Mouse (Mus musculus) cerebellum, adult 9-10 months (tissue): ENCODE data around the gene Tnn.

Experiments used
- DNase-seq: peaks from one replicate; pipeline ENCODE4 v3.0.0; 2022

Gene Tnn

DNA sequence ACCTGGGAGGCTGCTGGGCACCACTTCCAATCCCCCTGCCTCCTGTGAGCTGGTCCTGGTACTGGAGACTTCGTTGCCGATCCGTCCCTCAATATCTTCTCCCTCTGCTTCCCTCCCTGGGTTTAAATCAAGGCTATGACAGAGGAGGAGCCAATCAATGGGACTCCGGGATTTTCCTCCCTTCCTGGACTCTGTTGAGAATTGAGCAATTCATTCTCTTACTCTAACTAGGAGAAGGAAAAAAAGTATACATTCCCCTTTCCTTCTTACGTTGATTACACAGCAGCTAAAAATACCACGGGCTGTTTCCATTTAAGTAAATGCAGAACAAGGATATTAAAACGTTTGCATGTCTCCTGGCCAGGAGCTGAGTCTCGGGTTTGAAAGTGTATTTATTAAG is at the start of gene Tnn:
Gene Tnn, minus strand, starts transcription at position 101 of the 400 bp plus-strand sequence.
- DNase-seq, result no peak

DNA sequence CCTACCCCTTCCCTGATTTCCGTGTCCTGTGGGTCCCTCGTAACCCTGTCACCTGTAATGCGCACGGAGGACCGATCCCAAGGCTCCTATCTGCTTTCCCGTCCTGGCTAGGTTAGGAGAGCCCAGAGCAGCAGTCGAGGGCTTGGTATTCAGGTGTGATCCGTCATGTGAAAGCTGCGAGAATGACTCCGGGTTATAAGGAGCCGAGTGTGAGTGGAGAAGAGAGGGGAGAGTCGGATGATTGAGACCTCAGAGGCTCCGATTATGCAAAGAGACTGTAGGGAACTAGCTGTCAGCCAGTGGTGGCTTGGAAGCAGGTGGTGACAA is 41.9 kb upstream of the Tnn start:
- no peak for DNase-seq

DNA sequence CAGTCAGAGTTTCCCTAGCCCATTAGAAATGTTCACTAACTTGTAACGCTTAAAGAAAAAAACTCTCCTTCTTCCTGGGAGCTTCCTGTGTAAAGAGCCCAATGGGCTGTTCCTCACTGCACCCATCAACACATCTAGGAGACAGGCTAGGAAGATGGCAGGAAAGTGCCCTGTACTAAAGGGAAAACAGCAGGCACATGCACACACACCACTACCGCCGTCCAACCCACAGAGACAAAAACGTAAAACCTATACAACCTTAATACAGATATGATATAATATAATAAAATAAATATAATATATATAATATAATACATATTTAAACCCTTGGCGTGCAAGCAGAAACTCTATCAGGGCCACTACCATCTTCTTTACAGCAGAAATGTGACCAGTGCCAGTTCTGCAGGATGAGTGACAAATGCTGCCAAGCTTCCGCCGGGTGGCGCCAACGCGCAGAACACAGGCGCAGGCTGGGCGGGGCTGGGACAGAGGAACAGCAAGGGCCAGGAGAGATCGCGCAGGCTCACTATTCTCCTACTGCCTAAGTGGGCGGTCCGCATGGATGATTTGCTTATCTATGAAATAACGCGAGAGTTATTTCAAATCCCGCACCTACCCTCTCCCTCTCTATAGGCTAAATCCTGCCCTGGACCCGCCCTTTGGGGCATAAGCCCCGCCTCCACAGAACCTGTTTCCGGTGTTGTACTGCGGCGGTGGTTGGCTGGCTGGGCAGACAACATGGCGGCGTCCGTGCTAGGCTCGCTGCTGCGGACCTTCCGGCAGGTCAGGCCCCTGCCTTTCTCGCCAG is 41.4 kb upstream of the Tnn start, which contains the start of gene Mrps14:
Gene Mrps14, plus strand, starts transcription at position 687 of the 808 bp plus-strand sequence.
- peak; percentile 100 for DNase-seq

DNA sequence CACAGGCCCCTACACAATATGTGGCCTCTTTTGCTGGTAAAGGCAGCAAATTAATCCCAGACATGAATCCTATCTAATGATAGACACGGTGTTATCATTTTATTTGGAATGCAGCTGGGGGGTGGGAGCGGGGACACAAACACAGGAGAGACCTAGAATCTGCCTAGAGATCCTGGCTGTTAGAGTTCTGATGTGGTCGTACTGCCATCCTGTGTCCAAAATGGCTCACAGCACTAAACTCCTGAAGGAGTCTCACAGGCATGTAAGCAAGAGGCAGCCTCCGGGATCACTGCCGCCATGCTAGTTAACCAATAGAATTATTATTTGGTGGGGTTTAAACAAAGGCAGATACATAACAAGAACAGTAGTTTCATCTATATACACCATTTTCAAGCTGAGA is 31.1 kb upstream of the Tnn start:
- DNase-seq, result peak; percentile 35

DNA sequence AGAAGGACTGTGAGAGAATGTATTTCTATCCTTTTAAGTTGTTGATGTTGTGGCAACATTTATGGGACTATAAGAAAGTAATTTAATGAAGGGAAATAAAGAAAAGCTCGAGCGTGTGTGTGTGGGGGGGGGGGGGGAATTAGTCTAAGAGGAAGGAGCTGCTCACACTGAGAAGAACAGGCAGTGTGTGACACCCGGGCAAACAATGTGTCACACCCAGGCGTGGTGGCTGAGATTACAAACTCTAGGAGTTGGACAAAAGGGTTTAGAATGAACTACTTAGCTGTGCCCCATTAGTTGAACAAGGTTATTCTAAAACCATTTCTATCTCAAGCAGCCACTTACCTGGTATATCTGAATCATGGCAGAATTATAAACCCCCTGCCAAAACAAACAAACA is 27.8 kb upstream of the Tnn start:
- no peak for DNase-seq

DNA sequence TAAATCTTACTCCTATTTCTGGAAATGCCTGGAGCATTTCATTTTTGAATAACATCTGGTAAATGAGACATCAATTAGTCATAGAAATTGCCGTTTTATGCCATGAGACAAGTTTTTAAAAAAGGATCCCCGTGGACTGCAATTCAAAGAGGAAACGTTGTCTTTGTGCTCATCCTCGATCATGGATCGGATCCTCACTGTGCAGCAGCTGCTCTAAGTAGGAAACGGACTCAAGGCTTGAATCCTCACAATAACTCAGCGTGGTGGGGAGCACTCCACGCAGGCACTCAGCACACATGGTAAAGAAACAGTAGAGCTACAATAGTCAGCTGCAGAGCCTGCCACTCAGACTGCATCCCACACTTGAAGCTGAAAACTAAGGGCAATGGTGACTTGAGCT is 23.5 kb upstream of the Tnn start:
- DNase-seq, result no peak

DNA sequence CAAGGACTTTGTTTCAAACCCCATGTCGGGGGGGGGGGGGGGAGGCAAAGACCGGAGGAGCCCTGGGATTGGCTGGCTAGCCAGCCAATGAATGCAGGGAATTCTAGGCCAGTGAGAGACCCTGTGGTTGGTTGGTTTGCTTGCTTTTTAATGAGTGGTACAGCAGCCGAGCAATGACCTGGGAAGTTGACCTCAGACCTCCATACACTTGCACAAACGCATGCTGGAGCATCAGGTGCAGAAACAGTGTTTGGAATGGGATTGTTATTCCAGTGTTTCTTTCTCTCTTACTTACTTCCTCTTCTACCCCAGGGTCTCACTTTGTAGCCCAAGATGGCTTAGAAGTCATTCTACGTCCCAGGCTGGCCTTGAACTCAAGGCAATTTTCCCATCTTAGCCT is 13.2 kb upstream of the Tnn start:
- DNase-seq, result no peak

DNA sequence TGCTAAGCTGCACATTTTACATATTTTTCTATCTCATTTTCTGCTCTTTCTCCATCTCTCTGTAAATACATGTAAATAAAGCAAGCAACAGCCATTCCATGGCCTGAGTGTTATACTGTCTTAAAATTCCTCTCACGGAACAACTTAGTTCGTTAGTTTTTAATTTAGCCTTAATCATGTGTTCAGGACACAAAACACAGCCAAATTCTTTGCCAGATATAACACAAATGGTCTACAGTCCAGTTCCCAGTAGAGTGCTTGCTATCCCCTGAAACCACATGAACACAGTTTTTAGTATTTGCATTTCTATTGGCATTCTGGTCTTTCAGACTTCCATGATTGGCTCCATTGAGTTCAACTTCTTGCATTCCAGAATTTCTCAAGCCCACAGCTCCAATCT is 4.8 kb upstream of the Tnn start:
- no peak for DNase-seq

DNA sequence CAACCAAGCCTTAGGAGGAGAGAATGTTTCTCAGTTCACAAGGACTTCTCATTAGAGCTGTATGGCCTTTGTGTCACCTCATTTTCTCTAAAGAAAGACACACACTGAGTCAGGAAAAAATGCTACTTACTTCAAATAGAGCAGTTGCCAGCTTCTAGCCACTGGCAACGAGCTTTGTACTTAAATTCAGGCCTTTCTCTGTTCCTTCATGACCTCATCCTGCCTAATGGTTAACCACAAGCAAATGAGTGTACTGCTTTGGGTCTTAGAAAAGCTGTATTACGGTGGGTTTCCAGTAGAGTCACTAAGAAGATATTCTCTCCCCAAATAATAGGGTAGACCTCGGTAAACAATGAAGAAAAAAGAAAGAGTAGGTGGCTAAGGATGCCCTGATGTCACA is 2.7 kb downstream of the Tnn start:
- no peak for DNase-seq

DNA sequence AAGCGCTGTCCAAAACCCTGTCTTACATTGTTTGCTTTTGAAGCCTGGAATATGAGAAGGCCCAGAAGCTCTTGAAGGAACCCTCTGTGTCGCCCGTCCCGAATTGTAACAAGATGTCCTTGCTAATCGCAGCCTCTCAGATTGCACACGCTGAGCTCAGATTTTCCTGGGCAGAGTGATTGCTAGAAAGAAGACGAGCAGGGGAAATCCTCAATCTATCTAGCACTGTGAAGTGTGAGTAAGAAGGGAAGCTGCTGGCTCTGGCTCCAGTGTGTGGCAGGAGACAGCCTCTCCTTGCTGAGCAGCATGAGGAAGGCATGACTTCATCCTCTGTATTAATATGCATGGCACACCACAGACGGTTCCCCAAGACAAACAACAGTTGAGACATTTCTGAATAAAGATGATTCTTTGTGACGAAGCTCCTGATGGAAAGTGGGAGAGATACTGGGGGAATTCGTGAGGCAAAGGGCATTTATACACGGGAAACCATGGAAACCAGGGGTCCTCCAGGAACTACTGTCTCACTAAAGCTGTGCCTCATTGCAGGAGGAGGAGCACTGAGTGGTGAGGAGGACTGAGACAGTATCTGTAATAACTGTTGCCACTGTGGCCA is 4.0 kb downstream of the Tnn start:
- DNase-seq, result no peak

DNA sequence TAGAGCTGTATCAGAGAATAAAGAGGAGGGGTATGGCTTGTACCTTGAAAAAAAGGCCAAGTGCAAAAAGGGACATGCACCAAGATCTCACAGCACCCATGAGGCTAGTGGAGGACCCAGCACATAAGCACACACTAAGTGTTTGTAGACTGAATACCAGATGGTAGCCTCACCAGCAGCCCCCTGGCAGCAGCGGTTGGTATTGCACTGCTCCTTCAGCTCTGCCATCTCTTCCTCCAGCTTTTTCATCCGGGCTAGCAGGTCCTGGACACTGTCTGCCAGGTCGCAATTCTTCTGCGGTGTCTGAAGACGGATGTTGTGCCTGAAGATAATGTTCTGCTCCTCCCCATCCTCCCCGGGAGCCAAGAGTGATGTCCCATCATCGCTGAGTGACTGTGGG is 6.1 kb downstream of the Tnn start:
- DNase-seq, result no peak

DNA sequence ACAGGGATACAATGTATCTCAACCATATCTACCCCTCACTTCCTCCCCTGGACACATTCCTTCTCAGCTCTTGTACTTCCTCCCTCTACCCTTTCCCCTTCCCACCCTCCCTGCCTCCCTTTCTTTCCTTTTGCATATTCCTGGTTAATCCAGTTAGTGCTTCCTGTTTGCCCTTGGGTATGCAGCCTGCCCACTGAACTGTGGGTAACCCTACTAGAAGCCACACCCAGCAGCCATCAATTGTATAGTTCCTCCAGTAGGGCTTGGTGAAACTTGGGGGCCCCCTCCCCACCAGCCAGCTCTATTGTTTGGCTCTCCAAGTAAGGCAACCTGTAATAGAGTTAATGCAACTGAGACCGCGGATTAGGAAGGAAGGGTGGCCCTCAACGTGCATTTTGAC is 7.8 kb downstream of the Tnn start:
- no peak for DNase-seq

DNA sequence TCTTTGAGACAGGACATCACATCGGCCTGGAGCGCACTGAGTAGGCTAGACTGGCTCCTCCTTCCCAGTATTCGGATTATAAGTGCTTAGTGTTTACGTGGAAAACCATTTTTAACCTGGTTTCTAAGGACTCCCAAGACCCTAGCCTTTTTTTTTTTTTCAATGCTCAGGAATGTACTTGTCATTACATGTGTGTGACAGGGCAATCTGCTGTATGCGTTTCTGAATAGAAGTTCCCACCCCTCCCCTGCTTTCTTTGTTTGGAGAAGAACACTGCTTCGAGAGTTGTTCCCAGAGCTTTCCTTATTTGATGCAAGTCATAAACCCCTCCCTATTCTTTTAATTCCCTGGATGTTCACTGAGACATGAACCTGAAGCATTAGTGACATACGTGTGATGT is 9.0 kb downstream of the Tnn start:
- no peak for DNase-seq

DNA sequence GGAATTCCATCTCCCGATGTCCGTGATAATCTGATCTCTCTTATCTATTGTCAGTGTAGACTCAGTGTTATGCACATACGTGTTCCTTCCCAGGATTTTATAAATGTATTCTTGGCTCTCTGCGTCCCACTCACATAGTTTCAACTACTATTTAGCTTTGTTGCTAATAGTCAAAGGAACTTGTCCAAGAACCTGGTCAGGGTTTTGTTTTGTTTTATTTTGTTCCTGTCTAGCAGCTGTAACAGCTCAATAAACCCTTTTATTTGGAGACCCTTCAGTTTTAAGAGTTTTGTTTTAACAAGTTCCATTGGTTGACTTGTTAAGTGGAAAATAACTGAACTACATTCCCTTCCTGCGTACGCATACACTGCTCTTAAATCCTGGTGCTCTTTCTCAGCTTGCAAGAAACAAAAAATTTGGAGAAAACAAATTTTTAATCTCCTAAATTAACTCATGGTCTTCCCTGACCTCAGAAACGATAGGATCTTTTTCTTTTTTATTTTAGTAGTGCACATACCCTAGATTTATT is 17.0 kb downstream of the Tnn start:
- DNase-seq, result no peak

DNA sequence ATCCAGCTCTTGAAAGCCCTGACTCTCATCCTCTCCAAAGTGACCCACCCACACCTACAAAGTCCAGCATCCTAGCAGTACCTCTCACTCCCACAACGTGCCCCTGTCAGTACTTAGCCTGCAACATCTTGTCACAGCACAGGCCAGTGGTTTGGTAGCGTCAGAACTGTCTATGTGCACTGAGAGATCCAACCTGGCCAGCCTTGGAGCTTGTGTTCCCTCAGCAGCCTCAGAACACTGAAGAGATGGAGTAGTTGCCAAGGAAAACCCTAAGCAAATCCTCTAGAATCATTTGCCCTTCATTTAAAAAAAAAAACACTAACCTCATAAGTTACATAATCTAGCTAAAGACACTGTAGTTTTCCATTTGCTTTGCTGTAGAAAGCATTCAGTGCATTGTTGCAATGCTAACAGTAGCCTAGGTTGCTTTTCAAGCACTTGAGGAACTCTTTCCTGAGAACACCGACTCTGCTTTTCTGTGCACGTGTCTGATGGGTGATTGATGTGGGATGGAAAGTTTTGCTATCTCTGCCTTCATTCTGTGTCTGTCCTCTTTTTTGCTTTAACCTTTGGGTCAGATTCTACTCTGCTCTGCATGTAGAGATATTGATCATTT is 19.8 kb downstream of the Tnn start:
- no peak for DNase-seq

DNA sequence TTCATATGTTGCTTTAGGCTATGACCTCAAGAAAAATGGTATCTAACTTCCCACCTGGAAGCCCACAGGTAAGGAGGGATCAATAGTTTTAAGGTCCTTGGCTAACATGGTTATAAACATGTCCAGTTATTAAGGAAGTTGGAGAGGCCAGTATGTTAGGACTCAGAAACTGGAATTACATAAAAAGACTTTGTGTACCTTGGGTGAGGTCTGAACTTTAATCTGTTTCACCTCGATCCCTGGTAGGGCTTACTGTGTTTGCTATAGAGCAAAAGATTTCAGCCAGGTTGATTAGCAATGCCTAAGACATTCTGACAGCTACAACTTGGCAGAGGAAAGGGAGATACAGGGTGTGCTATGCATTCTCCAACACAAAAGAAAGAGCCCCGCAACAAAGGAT is 29.4 kb downstream of the Tnn start:
- DNase-seq, result no peak

DNA sequence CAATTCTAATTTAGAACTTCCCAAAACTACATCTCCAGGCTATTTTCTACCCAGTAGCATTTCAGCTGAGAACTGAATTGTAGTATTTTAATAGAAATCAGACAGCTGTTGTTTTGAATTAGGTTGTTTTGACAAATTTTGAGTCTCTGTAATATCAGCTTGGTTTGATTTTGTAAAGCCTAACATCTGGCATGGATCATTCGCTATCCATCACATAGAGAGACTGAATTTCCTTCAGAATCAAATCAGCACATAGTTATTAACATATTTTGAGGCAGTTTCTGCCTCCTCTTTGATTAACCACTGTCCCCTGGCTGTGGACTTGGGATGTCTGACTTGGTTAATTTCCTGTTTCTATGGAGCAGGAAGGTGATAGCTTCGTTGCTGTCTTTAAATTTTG is 44.8 kb downstream of the Tnn start:
- DNase-seq, result no peak

DNA sequence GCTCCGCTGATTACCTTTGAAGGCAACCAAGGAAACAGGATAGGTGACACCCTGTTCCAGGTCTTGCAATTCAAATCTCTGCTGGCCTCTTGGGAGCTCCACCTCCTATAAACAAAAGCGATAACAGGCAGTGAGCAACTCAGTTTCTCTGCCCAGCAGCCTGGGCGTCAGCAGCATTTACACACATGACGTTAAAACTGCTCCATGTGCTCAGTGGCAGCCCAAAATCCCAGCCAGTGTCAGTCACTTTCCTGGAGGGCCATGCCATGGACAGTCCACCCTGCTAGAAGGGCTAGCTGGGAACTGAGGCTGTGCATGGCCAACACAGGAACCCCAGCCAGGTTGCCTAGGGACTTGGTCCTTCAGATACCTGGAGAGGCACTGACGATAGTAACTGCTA is 48.0 kb downstream of the Tnn start:
- no peak for DNase-seq

DNA sequence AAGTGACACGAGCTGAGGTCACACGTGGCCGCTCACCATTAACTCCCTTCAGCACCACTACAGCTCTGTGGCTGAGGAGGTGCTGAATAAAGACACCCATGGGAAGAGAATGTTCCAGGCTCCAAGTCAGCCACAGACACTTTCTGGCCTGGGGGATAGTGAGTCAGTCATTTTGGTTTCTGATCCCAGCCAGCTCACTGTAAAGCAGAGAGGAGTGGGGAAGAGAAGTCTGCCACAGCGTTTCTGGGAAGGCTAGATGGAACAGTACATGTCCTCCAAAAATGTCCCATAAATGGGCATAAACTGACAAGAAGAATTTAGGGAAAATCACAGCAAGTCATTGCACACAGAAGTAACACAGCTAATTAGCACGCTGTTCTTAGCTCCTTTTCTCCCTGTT is 52.4 kb downstream of the Tnn start:
- DNase-seq, result no peak

DNA sequence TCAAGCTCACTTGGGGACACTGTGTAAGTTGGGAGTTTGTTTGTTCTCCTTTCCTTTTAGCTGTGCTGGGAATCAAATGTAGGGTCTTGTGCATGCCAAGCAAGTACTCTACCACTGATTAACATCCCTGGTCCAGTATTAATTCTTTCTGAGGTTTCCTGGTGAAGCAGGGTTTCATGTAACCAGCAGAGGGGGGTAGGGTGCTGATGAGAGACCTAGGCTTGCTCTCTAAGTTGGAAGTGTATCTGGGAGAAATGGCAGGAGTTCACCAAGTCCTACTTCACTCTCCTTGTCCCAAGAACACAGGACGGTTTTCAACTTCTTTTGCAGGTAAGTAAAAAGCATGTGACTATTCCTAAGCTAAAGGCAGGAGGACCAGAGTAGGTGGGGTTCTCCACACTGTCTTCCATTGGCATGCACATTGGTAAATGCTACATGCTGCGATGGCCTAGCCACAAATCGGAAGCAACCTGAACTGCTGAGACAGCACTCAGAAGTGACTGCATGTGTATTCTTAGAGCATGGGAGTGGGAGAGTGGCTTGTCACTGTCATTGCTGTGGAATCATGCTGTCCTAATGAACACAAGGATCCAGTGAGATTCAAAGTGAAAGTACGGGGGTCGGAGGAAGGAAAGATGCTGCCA is 53.6 kb downstream of the Tnn start:
- DNase-seq, result peak; percentile 3

DNA sequence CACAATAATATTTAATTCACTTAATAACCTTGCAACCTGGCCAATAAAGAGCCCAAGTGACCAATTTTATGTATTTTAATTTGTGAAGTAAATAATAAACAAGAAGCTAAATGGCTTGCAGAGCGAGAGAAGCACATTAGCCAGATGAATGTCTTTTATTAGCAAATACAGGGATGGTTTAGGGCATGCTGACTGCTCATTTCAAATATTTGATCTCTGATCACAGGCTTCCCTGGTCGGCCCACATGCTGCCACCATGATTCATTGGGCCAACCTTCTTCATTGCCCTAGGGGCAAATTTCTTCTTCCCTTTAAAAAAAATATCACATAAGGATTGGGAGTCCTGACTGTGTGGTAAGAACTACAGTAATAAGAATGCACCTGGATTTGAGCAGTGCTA is 66.7 kb downstream of the Tnn start:
- DNase-seq, result no peak

DNA sequence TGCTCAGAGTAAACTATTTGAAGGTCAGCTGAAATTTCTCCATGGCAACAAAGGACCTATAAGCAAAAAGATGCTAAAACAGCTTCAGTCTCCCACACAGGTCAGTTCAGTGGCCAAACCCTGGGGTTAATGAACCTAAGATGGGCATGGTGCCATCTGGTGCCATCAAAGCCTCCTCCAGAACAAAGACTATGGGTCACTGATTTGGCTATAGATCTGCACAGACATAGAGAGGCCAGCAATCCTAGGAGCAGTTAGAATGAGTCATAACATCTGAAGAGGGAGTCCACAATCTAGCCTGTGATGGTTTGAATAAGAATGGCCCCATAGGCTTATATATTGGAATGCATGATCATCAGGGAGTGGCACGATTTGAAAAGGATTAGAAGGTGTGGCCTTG is 69.1 kb downstream of the Tnn start:
- no peak for DNase-seq

DNA sequence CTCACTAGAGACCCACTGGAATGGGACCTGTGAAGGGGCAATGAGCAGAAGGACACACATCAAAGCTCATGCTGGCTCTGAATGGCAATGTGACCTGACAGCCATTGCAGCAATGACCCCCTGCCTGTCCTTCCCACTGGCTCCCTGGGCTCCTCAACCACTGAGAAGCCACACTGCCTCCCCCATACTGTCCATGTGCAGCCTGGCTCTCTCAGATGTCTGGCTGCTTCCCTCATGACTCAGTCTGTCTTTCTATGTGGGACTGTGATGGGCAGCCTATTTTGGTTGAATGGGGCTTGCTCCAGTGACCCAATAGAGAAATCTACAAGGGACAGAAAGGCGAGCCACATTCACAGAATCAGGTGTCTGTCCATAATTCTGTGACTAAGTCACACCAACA is 70.7 kb downstream of the Tnn start:
- no peak for DNase-seq
